Mouse (Mus musculus): ENCODE results near the gene Gm17387. TPM values are rescaled to one million over a fixed set of nuclear protein-coding genes. Genes with fewer than 3 reads are reported as not detected.

The Gm17387 gene
- polyA plus RNA-seq, 1 experiment from 2014 or later = not detected

DNA sequence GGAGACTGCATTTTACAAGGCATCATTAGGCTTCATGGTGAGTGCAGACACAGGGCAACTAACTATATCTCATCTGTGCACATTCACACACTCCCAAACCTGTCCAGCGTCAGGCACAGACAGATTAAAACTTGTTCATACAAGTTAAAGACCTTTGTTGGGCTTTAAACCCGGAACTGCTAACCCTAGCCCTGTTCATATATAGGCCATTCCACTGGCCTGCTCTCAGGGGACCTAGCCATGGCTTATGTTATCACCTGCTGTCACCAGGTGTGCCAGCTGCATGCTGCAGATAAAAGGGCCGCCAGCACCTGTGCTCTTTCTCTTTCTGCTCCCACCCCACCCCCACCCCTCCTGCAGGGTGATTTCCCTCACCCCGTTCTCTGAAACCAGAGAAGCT, 13.6 kb downstream of the Gm17387 start:
- no peaks in the 10 kb centered on the region for H3K27me3 ChIP-seq (replicated peaks; ENCODE audit: control insufficient read depth, insufficient read depth, low read length)
- no peaks in the 10 kb centered on the region for H3K9me3 ChIP-seq (ENCODE audit: control insufficient read depth, low read length)
- peak overlapping the region; percentile 37; the same call in 1 of the 2 replicates for H3K9ac ChIP-seq (ENCODE audit: low read depth, low read length)
- no peak overlapping the region for H3K4me3 ChIP-seq (ENCODE audit: low read length)
- peaks cover 26% of the 10 kb centered on the region for H3K4me1 ChIP-seq (ENCODE audit: control insufficient read depth, insufficient read depth, low read length)
- H3K4me2 ChIP-seq (ENCODE audit: low read depth, low read length) = no peak overlapping the region
- H3K27ac ChIP-seq (ENCODE audit: low read length) = peak overlapping the region; percentile 82
- 37% methylated on average over 4 of the region's 4 CpGs for WGBS
- no peaks in the 10 kb centered on the region for H3K36me3 ChIP-seq (ENCODE audit: control insufficient read depth, insufficient read depth, low read length)
- peak; percentile 77 for ATAC-seq

DNA sequence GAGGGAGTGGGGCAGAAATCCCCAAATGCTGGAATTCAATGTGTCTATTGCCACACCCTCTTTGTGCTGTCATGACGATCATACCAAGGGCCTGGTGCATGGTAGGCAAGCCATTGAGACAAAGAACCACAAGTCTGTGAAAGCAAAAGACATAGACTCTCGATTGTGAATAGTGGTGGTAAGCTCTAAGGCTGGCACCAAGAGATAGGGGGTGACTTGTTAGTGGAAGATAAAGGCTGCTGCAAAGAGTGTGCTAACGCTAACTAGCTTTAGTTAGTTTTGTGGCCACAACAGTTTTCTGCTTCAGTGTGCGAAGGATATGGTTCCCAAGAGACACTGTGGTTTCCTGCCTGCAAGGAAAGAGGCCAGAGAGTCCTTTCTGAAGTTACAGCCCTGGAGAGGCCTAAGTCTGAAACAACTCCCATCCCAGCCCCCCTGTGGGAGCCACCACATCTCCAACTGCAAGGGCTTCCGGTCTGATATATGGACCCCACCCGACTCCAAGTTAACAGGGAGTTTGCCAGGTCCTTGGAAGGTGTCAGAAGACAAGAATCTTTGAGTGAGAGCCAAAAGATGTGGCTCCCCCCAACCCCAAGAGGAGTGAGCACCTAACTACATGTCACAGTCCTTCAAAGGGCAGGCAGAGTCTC, 18.1 kb downstream of the Gm17387 start:
- no peaks in the 10 kb centered on the region for H3K36me3 ChIP-seq (ENCODE audit: control insufficient read depth, insufficient read depth, low read length)
- H3K27ac ChIP-seq (ENCODE audit: low read length) = peak overlapping the region; percentile 75
- H3K9ac ChIP-seq (ENCODE audit: low read depth, low read length) = peak overlapping the region; percentile 17; the same call in 1 of the 2 replicates
- ATAC-seq = 0 out of 2 replicates have a peak, but pooled peaks have one; percentile 5
- H3K9me3 ChIP-seq (ENCODE audit: control insufficient read depth, low read length) = no peaks in the 10 kb centered on the region
- peak overlapping the region; percentile 24; the same call in 1 of the 2 replicates for H3K4me2 ChIP-seq (ENCODE audit: low read depth, low read length)
- H3K4me1 ChIP-seq (ENCODE audit: control insufficient read depth, insufficient read depth, low read length) = peaks cover 22% of the 10 kb centered on the region
- WGBS = 58% methylated on average over 6 of the region's 6 CpGs
- no peak overlapping the region for H3K4me3 ChIP-seq (ENCODE audit: low read length)
- no peaks in the 10 kb centered on the region for H3K27me3 ChIP-seq (replicated peaks; ENCODE audit: control insufficient read depth, insufficient read depth, low read length)

DNA sequence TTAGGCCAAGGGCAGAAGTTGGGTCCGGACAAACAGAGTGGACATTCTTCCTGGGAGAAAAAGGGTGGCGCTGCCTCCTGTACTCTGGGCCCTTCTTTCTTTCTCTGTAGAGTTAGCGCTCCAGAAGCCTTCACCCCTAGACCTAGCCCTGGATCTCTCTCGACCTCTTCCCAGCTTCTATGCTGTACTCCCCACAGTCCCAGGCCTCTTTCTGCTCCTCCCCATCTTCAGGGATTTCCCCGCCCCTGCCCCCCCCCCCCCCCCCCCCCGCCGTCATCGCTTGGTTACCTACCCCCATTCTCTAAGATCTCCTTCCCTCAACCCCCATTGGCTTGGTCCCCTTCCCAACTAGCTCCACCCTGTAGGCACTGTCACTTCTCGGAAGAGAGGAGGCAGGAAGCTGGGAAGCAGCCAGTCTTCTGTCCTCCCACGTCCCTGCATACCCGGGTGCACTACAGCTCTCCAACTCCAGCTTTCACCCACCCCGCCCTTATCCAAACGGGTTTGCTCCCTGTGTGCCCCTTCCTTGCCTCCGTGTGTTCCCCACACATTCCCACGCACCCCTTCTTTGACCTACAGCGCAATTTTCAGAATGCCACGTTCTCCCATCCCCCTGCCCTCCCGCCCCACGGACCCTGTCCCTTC, 18.8 kb downstream of the Gm17387 start:
- H3K27me3 ChIP-seq (replicated peaks; ENCODE audit: control insufficient read depth, insufficient read depth, low read length) = no peaks in the 10 kb centered on the region
- H3K4me1 ChIP-seq (ENCODE audit: control insufficient read depth, insufficient read depth, low read length) = peaks cover 17% of the 10 kb centered on the region
- ATAC-seq = peak; percentile 90
- peak overlapping the region; percentile 92 for H3K27ac ChIP-seq (ENCODE audit: low read length)
- WGBS = 9% methylated on average over 15 of the region's 19 CpGs
- H3K4me2 ChIP-seq (ENCODE audit: low read depth, low read length) = peak overlapping the region; percentile 89
- peak overlapping the region; percentile 36 for H3K4me3 ChIP-seq (ENCODE audit: low read length)
- peak overlapping the region; percentile 61 for H3K9ac ChIP-seq (ENCODE audit: low read depth, low read length)
- H3K9me3 ChIP-seq (ENCODE audit: control insufficient read depth, low read length) = no peaks in the 10 kb centered on the region
- H3K36me3 ChIP-seq (ENCODE audit: control insufficient read depth, insufficient read depth, low read length) = no peaks in the 10 kb centered on the region

DNA sequence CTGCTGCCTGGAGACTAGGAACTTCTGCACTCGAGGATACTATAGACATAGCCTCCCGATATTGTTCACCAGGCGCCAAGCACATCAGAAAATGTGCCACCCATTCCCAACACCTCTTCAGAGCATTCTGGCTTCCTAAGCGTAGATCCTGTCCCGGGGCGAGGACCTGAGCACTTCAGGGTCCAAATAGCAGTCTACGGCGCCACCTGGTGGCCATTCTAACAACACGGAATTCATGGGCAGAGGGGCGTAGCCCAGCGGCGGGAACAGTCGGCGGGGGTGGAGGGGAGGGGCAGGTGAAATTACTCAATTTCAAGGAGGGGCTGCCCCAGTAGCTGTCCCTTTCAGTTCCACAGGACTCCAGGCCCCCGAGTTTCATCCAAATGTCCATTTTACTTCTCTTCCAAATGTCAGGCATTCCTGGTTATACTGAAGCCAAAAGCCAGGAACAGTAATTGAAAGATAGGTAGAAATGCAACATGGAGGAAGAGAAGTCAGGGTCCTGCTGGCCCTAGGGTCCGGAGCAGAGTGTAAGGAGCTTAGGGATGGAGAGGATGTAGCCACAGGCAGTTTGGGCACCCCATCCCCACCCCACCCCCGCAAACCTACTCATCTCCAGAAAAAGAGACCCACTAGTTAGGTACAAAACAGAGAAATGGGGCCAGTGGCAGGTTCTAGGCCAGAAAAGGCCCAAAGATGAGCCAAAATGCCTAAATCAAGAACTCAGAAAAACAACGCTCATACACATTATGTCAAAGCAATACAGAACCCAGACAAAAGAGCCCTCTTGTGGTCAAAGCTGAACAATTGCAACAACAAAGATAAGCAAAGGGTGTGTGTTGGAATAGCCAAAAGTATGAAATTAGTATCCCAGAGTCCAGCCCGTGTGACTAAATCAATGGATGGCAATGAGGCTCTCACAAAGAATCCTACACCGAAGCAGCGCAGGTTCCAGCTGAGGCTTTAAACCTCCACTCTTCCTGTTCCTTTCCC, 19.6 kb downstream of the Gm17387 start:
- Histone ChIP-seq H3K36me3 (ENCODE audit: control insufficient read depth, insufficient read depth, low read length) (no peaks in the 10 kb centered on the region), H3K4me2 (ENCODE audit: low read depth, low read length) (peak overlapping the region; percentile 89), H3K27ac (ENCODE audit: low read length) (peak overlapping the region; percentile 92), H3K4me3 (ENCODE audit: low read length) (peak overlapping the region; percentile 36), H3K9ac (ENCODE audit: low read depth, low read length) (peak overlapping the region; percentile 61), H3K4me1 (ENCODE audit: control insufficient read depth, insufficient read depth, low read length) (peaks cover 11% of the 10 kb centered on the region), H3K9me3 (ENCODE audit: control insufficient read depth, low read length) (no peaks in the 10 kb centered on the region), H3K27me3 (replicated peaks; ENCODE audit: control insufficient read depth, insufficient read depth, low read length) (no peaks in the 10 kb centered on the region)
- 7% methylated on average over 21 of the region's 21 CpGs for WGBS
- ATAC-seq = peak; percentile 91

DNA sequence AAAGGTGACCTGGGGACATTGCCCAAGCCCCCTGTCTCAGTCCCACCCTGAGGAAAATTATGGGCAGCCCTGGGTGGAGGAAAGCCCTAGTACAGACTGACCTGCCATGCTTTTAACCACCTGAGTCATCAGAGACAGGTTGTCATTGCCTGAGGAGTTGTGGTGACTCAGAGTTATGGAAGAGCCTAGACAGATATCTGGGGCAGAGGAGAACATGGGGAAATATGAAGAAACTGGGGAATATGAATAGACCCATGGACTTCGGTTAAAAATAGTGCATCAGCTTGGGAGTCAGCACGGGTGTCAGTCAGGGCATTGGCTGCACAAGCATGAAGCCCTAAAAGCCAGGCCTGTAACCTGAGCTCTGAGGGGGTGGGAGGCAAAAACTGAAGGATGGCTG, 20.4 kb downstream of the Gm17387 start:
- Histone ChIP-seq H3K9me3 (ENCODE audit: control insufficient read depth, low read length) (no peaks in the 10 kb centered on the region), H3K4me1 (ENCODE audit: control insufficient read depth, insufficient read depth, low read length) (peaks cover 11% of the 10 kb centered on the region), H3K4me3 (ENCODE audit: low read length) (no peak overlapping the region), H3K9ac (ENCODE audit: low read depth, low read length) (no peak overlapping the region), H3K27ac (ENCODE audit: low read length) (no peak overlapping the region), H3K36me3 (ENCODE audit: control insufficient read depth, insufficient read depth, low read length) (no peaks in the 10 kb centered on the region), H3K4me2 (ENCODE audit: low read depth, low read length) (no peak overlapping the region), H3K27me3 (replicated peaks; ENCODE audit: control insufficient read depth, insufficient read depth, low read length) (no peaks in the 10 kb centered on the region)
- ATAC-seq = no peak
- WGBS = 78% methylated on average over 2 of the region's 2 CpGs

DNA sequence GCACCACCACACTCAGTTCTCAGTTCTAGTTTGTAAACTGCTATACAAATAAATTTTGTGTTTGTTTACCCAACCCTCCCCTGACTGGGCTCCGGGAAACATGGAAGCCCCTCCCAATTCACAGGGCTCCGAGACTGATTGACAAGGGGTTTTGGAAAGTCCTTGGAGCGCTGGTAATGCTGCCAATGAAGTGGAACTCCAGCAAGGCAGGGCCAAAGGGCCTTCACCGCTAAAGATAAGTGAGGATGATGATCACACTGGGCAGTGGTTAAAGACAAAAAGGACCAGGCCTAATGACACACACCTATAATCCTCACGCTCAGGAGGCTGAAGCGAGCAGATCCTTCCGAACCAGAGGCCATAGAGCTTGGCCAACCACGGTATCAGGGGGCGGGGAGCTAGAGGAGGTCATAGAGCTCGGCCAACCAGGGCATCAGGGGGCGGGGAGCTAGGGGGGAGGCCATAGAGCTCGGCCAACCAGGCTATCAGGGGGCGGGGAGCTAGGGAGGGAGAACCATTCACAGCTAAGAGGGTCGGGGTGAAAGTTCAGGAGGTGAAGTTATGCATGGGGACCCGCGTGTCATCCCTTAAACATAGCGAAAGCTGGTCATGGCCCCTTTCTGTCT, 22.2 kb downstream of the Gm17387 start:
- Histone ChIP-seq H3K4me3 (ENCODE audit: low read length) (no peak overlapping the region), H3K27ac (ENCODE audit: low read length) (no peak overlapping the region), H3K9me3 (ENCODE audit: control insufficient read depth, low read length) (no peaks in the 10 kb centered on the region), H3K27me3 (replicated peaks; ENCODE audit: control insufficient read depth, insufficient read depth, low read length) (no peaks in the 10 kb centered on the region), H3K36me3 (ENCODE audit: control insufficient read depth, insufficient read depth, low read length) (no peaks in the 10 kb centered on the region), H3K4me1 (ENCODE audit: control insufficient read depth, insufficient read depth, low read length) (peaks cover 11% of the 10 kb centered on the region), H3K9ac (ENCODE audit: low read depth, low read length) (no peak overlapping the region), H3K4me2 (ENCODE audit: low read depth, low read length) (no peak overlapping the region)
- 68% methylated on average over 17 of the region's 17 CpGs for WGBS
- ATAC-seq = no peak

DNA sequence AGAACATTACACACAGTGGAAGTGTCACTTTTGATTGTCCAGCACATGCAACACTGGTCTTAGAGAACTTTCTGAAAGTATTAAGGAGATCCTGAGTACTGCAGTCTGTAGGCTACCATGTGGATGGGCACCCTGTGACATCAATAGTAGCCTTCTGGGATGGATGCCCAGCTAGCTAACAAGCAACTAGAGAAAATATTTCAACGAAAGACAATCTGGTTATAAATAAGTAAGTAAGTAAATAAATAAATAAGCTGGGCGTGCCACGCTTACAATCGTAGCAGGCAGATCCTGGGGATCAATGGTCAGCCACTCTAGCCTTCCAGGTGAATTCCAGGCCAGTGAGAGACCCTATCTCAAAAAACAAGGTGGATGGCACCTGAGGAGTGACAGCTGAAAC, 23.1 kb downstream of the Gm17387 start:
- Histone ChIP-seq H3K27ac (ENCODE audit: low read length) (no peak overlapping the region), H3K27me3 (replicated peaks; ENCODE audit: control insufficient read depth, insufficient read depth, low read length) (no peaks in the 10 kb centered on the region), H3K36me3 (ENCODE audit: control insufficient read depth, insufficient read depth, low read length) (no peaks in the 10 kb centered on the region), H3K4me3 (ENCODE audit: low read length) (no peak overlapping the region), H3K4me1 (ENCODE audit: control insufficient read depth, insufficient read depth, low read length) (peaks cover 9% of the 10 kb centered on the region), H3K9ac (ENCODE audit: low read depth, low read length) (no peak overlapping the region), H3K9me3 (ENCODE audit: control insufficient read depth, low read length) (no peaks in the 10 kb centered on the region), H3K4me2 (ENCODE audit: low read depth, low read length) (no peak overlapping the region)
- ATAC-seq = no peak
- 83% methylated on average over 4 of the region's 4 CpGs for WGBS

DNA sequence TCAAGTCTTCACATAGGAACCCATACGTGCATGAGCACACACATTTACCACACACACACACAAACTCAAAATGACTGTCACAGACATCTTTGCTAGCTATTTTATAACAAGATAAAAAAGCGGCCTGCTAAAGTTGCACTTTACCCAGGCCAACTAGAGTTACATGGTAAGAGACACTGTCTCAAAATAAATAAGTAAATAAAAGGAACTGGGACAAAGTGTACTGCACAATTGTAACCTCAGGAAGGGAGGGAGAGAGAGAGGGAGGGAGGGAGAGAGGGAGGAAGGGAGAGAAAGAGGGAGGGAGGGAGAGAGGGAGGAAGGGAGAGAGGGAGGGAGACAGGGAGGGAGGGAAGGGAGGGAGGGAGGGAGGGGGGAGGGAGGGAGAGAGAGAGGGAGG, 23.5 kb downstream of the Gm17387 start:
- ATAC-seq = no peak
- H3K27ac ChIP-seq (ENCODE audit: low read length) = no peak overlapping the region
- no peaks in the 10 kb centered on the region for H3K9me3 ChIP-seq (ENCODE audit: control insufficient read depth, low read length)
- H3K4me3 ChIP-seq (ENCODE audit: low read length) = no peak overlapping the region
- H3K4me1 ChIP-seq (ENCODE audit: control insufficient read depth, insufficient read depth, low read length) = peaks cover 5% of the 10 kb centered on the region
- 73% methylated on average over 2 of the region's 2 CpGs for WGBS
- H3K27me3 ChIP-seq (replicated peaks; ENCODE audit: control insufficient read depth, insufficient read depth, low read length) = no peaks in the 10 kb centered on the region
- H3K36me3 ChIP-seq (ENCODE audit: control insufficient read depth, insufficient read depth, low read length) = no peaks in the 10 kb centered on the region
- no peak overlapping the region for H3K4me2 ChIP-seq (ENCODE audit: low read depth, low read length)
- H3K9ac ChIP-seq (ENCODE audit: low read depth, low read length) = no peak overlapping the region

DNA sequence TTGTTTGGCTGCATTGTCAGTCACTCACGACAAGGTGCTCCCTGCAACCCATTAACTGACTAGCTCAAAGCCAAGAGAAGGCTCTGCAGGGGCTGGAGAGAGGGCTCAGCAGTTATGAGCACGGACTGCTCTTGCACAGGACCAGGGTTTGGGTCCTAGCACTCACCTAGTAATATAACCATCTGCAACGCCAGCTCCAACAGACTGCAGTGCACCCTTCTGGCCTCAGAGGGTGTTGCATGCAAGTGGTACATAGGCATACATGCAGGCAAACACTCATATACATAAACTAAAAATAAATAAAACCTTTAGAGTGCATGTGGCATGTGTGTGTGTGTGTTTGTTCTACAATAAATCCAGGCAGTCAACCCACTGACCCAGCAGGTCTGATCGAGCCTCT, 26.9 kb downstream of the Gm17387 start:
- Histone ChIP-seq H3K27ac (ENCODE audit: low read length) (no peak overlapping the region), H3K4me1 (ENCODE audit: control insufficient read depth, insufficient read depth, low read length) (peaks cover 7% of the 10 kb centered on the region; the same call in 1 of the 2 replicates), H3K4me3 (ENCODE audit: low read length) (no peak overlapping the region), H3K9ac (ENCODE audit: low read depth, low read length) (no peak overlapping the region), H3K4me2 (ENCODE audit: low read depth, low read length) (no peak overlapping the region), H3K27me3 (replicated peaks; ENCODE audit: control insufficient read depth, insufficient read depth, low read length) (no peaks in the 10 kb centered on the region), H3K9me3 (ENCODE audit: control insufficient read depth, low read length) (no peaks in the 10 kb centered on the region), H3K36me3 (ENCODE audit: control insufficient read depth, insufficient read depth, low read length) (no peaks in the 10 kb centered on the region)
- WGBS = 78% methylated on average over 4 of the region's 4 CpGs
- no peak for ATAC-seq

Measured in intestine, embryonic 16.5 days (tissue).